Mouse (Mus musculus) CD4-positive, CD25-positive, alpha-beta regulatory T cell (primary cell): ENCODE measurements around the gene Foxj3. TPM values are rescaled to one million over a fixed set of nuclear protein-coding genes. Genes with fewer than 3 reads are reported as not detected.

Source experiments
- polyA plus RNA-seq: library from polyadenylated mRNA; unstranded; fragments of 100-300 nt; shearing (Covaris generic); gene quantifications from one replicate; pipeline ENCODE4 v1.2.1, GENCODE M21; 2017

Foxj3 gene
- 42.8 TPM for polyA plus RNA-seq

DNA sequence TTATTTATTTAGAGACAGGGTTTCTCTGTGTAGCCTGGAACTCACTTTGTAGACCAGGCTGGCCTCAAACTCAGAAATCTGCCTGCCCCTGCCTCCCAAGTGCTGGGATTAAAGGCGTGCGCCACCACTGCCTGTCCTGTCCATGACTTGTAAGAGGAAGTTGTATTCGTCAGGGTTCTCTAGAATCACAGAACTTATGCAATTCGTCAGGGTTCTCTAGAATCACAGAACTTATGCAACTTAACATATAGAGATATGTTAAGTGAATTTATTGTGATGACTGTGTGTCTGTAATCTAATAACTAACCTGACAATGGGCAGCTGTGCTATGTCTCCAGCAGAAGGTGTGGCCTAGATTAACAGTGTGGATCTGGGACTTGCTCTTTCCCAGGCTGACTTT, at the start of gene Foxj3:
TSS of gene Foxj3 (plus strand) at position 390 of the 400 bp plus-strand sequence.

DNA sequence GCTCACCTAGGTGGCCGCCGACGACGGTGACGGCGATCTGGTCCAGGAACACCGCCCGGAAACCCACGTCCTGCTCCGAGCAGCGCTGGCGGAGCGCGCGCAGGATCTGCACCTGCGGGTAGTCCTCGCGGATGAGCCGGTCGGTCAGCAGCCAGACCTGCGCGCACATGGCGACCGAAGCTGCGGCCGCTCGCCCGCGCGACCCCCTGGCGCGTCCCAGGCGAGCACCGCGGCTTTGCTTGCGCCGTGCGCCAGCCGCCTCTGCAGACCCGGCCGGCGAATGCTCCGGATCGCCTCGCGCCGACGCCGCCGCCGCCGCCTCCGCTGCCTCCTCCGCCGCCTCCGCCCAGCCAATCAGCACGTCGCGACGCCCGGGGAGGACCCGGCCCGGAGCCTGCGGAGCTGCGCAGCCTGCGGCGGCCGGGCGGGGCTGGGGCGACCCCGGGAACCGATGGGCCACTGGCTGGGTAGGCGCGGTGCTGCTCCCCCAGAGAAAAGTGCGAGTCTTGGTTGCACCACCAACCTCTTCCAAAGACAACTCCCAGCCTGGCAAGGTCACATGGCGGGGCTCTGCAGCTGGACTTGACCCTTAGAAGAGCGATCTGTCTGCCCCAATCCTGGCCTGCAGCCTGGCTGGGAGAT, 44.4 kb upstream of the Foxj3 start, which contains the start of gene Rimkla:
TSS of gene Rimkla (minus strand) at position 338 of the 642 bp plus-strand sequence.

GRCm38 (mm10) chr4:119539031-119539824, 2.4 kb downstream of the Foxj3 start, which contains the start of gene Frg2f1:
Frg2f1 (minus strand) TSS chr4:119539529.

DNA sequence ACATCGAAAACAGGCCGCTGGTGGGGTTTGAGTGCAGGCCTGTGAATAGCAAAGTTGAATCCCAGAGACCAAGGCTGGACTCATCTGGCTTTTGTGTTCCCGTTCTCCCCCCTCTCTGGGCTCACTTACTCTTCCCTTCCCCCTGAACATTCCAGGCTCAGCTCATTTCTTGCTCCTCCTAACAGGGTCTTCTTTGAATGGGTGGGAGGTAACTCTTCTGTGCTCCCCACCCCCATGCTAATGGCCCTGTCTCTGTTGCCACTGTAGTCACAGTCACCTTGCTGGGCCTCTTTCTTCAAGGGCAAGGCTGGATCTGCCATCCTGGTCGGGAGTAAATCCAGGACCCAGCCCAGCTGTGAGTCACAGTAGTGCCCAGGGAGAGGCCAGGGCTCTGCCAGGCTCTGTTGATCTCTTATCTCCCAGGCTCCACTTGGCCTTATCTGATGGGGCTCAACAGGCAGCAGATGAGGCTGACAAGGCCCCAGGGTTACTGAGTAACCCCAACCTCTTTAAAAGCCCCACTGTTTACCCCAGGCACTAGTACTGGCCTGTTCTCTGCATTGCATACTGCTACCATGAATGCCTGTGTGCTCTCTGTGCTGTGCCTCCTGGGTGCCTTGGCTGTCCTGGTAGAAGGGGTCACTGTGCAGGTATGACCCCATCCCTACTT, 100.5 kb downstream of the Foxj3 start, which contains the start of gene Guca2a:
TSS of gene Guca2a (plus strand) at position 529 of the 670 bp plus-strand sequence.

DNA sequence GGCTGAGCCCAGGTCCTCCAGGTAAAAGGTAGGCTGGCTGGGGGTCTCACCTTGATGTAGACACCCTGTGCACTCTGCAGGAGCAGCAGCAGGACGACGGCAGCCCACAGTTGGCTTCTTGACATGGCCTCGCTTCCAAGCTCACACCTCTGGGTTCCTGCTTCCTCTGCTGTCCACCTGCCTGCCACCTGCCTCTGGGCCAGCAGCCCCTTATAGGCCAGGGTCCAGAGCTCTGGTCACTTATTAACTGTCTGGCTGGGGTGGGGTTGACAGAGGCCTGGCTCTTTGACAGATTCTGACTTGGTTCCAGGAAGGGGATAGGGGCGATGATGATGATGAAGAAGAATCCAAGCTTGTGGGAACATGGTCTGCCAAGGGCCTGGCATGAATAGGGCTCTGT, 121.9 kb downstream of the Foxj3 start, which contains the start of gene Guca2b:
TSS of gene Guca2b (minus strand) at position 224 of the 400 bp plus-strand sequence.

Other genes starting within 250 kb of the Foxj3 start
- 478 TPM for gene Ybx1, start 242.4 kb upstream of the Foxj3 start, polyA plus RNA-seq
- 47.9 TPM for gene Ppih, start 216.5 kb upstream of the Foxj3 start, polyA plus RNA-seq
- 7.9 TPM for gene Ccdc30, start 121.5 kb upstream of the Foxj3 start, polyA plus RNA-seq
- 61.3 TPM for gene Ppcs, start 114.6 kb upstream of the Foxj3 start, polyA plus RNA-seq
- 0.78 TPM for gene Zmynd12, start 114.2 kb upstream of the Foxj3 start, polyA plus RNA-seq
- gene Rimkla, start 44.4 kb upstream of the Foxj3 start, polyA plus RNA-seq: 0.85 TPM
- 5.4 TPM for gene Frg2f1, start 2.5 kb downstream of the Foxj3 start, polyA plus RNA-seq
- gene Guca2a, start 100.7 kb downstream of the Foxj3 start, polyA plus RNA-seq: not detected
- gene Guca2b, start 122.0 kb downstream of the Foxj3 start, polyA plus RNA-seq: not detected
- gene Hivep3, start 196.8 kb downstream of the Foxj3 start, polyA plus RNA-seq: 54.5 TPM